Mouse (Mus musculus) thymus, postnatal 14 days (tissue): ENCODE data around the gene Triap1.
"Not testable (repeated sequence)": the region's sequence is repeated elsewhere in the genome, so short reads cannot be mapped to it uniquely, and the experiment has no call there.

Source experiments
- DNase-seq: peaks from one replicate; pipeline ENCODE4 v3.0.0; 2021

Gene Triap1

GRCm38 (mm10) chr5:115340007-115340406, 1.0 kb upstream of the Triap1 start:
- no peak for DNase-seq

GRCm38 (mm10) chr5:115341314-115342165, 515 bp downstream of the Triap1 start:
- no peak for DNase-seq

- peak; percentile 89 for DNase-seq
Observed at GRCm38 (mm10) chr5:115347564-115347963, 6.5 kb downstream of the Triap1 start.

GRCm38 (mm10) chr5:115348546-115349224, 7.7 kb downstream of the Triap1 start, which contains the start of gene Cox6a1:
Cox6a1 (minus strand) TSS chr5:115348981.
- peak; percentile 99 for DNase-seq

- DNase-seq: no peak
Observed at GRCm38 (mm10) chr5:115349225-115349555, 8.2 kb downstream of the Triap1 start.

GRCm38 (mm10) chr5:115351348-115351747, 10.3 kb downstream of the Triap1 start:
- no peak for DNase-seq

DNA sequence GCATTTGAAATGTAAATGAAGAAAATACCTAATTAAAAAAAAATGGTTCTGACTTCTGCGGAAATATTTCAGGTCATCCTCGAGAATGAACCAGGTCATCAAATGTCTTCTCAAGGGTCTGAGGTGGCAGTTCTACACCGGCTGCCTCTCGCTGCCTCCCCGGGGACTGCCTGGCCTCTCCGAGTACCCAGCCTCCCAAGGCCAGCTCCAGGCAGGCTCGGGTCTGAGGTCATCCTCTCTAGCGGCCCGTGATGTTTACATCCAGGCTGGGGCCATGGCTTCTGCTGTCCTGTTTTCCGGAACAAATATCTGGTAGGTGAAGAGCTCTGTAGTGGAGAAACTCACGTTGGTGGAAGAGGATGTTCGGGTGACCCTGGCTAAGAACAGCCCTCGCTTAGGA, 14.0 kb downstream of the Triap1 start:
- no peak for DNase-seq

GRCm38 (mm10) chr5:115358872-115359271, 17.8 kb downstream of the Triap1 start:
- peak; percentile 86 for DNase-seq

- no peak for DNase-seq
Observed at GRCm38 (mm10) chr5:115359438-115359837, 18.4 kb downstream of the Triap1 start.

DNA sequence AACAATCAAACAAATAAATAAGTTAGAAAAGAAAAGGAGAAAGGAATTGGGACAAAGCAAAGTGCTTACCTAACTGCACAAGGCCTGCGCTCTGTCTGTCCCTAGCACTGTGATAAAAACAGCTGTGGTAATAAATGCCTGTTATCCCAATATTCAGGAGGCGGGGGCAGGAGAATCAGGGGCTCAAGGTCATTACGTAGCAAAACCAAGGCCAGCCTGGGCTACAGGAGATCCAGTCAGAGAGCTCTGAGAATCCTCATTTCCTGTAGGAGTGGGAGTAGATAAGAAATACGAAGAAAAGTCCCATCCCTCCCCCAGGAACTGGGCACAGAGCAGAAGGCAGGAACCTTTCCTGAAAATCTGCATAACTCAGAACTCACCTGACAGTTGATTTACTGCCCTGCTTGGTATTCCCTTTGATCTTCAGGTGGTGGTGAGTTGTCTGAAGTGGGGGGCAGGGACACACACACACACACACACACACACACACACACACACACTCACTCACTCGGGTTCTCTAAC, 18.9 kb downstream of the Triap1 start:
- DNase-seq: no peak

DNA sequence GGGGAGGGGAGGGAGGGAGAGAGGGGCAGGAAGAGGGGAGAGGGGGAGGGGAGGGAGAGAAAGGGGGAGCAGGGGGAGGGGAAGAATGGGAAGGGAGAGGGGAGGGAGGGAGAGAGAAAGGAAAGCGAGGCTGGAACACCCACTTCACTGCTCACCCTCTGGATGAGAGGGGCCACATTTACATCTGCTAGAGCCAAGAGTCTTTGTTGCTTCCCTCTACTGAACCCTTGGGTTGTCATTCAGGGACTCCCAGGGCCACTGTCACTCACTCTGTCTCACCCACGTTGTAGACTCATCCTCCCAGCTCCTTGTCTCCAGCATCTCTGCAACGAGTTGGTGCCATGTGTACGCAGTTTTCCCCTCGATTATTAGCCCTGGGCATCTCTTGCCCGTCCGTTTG, 21.2 kb downstream of the Triap1 start:
- no peak for DNase-seq

DNA sequence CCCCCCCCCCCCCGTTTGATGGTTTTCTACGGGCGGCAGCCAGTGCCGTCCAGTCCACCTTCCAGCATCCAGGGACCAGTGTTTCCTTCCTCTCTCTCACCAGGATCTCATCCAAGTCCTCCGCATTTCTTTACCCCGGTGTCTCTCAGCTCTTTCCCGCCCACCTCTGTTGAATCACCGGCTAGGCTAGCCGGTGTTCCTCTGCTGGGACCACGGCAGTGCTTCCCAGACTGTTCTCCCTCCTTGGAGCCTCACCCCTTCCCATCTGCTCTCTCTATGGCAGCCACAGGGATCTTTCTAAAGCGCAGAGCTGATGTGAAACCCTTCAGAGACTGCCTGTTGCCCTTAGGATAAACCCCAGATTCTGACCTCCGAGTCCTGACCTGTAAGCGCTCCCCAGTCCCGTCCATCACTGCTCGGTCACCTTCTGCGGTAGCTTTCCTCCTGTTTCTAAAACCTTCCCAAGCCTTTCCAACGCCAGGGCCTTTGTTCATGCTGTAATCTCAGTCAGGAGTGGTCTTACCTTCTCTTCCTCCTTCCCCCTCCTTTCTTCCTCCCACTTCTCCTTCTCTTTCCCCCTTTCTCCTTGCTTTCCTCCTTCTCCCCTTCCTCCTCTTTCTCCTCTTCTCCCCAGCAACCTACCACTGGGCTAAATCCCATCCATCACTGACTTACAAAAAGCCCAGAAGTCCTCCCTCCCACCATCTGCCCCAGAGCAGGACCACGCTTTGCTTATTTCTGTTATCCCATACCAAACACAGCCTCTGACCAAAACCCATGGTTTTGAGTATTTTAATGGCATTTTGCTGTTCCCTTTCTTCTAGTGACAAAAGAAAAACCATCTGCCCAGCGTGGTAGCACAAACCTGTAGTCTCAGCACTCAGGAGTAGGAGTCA, 22.0 kb downstream of the Triap1 start:
- no peak for DNase-seq

GRCm38 (mm10) chr5:115364782-115365181, 23.8 kb downstream of the Triap1 start:
- DNase-seq: no peak

DNA sequence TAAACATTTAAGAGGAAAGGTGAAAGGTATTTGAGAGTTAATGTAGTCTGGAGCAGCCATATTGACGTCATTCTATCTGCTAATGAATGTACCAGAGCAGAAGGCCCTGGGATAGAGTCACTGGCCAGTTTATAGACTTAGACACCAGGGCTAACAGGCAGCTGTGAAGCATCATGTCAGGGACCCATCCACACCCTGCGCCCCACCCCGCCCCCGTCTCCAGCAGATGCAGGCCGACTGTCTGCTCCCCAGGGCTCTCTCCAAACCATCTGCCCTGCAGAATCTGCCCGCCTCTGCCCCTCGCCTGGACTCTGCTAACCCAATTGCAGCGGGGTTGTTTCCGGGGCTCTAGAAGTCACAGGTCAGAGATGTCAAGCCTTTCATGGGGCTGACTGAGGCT, 30.7 kb downstream of the Triap1 start:
- no peak for DNase-seq

GRCm38 (mm10) chr5:115373441-115374203, 32.6 kb downstream of the Triap1 start:
- DNase-seq: no peak

DNA sequence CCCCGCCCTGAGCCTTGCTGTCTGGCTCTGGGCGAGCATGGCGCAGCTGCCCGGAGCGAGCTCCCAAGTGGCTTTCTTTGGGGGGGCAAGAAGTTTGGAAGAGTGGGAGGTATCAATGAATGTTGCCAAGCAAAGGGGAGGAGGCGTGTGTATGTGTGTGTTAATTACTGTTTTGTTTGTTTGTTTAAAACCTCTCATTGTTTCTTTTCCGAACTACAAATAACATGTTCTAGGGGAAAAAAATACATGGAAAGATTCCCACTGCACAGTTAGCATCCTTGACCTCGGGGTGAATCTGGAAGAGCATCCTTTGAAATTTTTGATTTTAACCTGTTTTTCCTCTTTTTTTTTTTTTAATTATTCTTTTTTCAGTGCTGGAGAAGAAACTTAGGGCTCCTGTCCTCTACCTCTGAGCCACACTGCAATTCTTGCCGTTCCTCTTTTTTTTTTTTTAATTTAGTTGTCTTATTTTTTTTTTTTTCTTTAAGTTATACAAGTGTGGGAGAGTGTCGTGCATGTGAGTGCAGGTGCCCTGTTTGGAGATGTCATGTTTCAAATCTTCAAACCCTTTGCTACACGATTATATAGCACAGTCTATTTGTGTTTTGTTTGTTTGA, 33.3 kb downstream of the Triap1 start:
- no peak for DNase-seq

- peak; percentile 8 for DNase-seq
Observed at GRCm38 (mm10) chr5:115375436-115375835, 34.4 kb downstream of the Triap1 start.

DNA sequence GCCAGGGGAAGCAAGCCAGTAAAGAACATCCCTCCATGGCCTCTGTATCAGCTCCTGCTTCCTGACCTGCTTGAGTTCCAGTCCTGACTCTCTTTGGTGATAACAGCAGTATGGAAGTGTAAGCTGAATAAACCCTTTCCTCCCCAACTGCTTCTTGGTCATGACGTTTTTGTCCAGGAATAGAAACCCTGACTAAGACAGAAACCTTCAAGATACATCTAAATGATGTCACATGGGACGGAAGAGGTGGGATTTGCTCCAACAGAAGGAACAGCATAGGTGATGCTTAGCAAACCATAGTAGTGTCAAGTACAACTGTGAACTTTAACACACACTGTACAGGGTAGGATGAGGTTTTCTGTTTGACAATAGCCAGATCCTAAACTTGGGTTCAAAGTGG, 37.9 kb downstream of the Triap1 start:
- DNase-seq: not testable (repeated sequence)

DNA sequence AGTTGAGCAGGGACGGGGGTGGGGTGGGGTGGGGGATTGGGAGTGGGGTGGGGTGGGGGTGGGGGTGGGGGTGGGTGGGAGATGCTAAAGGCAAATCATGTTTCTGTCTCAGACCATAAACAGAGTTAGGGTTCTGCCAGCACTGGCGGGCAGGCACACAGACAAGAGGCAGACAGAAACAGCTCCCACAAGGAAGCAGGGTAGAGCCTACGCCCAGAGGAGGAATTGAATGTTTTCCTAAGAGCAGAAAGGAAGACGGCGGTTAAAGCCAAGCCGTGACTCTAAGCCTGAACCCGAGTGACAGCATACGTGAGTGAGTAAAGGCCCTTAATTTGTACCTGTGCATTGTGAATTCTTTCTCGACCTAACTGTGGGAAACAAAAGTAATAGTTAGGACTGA, 50.9 kb downstream of the Triap1 start:
- no peak for DNase-seq

GRCm38 (mm10) chr5:115392969-115393368, 51.9 kb downstream of the Triap1 start:
- DNase-seq: no peak
